Mouse (Mus musculus): ENCODE measurements around the gene 2300002M23Rik.

The 2300002M23Rik gene

GRCm38 (mm10) chr17:35567150-35567549, at the start of gene 2300002M23Rik:
Gene 2300002M23Rik, plus strand, starts transcription at chr17:35567450.
- no peak for DNase-seq (ENCODE audit: low read depth)

- DNase-seq (ENCODE audit: low read depth), result no peak
Measured at GRCm38 (mm10) chr17:35517526-35517925, 49.7 kb upstream of the 2300002M23Rik start.

- DNase-seq (ENCODE audit: low read depth), result no peak
Measured at GRCm38 (mm10) chr17:35524354-35524753, 42.9 kb upstream of the 2300002M23Rik start.

DNA sequence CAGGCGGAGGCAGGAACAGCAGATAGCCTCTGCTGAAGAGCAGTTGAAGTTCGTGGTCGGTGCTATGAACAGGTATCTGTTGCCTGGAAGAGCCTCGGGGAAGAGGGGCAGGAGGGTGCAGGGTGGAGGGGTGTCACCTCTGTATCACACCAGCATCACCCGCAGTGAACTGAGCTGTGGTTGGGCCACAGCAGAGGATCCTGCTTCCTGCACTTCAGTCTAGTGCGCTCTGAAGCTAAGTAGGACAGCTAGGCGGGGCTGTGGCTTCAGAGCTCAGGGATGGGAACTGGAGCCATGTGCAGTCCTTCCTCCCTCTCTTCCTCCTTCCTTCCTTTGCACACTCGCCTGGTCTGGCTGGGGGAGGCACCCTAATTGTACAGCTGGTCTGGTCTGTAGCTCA, 40.6 kb upstream of the 2300002M23Rik start:
- no peak for DNase-seq (ENCODE audit: low read depth)

DNA sequence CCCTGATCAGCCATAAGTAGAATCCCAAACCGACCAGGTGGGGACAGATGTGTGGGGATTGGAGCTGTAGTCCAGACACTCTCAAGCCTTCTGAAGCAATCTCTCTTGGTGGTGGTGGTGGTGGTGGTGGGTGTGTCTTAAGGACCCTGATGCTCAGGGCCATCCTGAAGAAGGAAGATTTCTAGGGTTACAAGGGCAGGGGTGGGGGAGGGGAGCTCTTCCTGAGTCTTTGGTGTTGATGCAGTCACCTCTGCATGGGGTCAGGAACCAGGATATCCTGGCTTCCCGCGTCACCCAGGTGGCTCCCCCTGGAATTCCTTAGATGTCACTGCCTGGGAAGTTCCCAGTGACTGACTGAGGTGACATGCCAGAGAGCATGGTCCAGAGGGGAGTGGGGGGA, 34.9 kb upstream of the 2300002M23Rik start:
- no peak for DNase-seq (ENCODE audit: low read depth)

GRCm38 (mm10) chr17:35532901-35533300, 34.3 kb upstream of the 2300002M23Rik start, which contains the start of gene Psors1c2:
Gene Psors1c2, plus strand, starts transcription at chr17:35533201.
- DNase-seq (ENCODE audit: low read depth), result no peak

DNA sequence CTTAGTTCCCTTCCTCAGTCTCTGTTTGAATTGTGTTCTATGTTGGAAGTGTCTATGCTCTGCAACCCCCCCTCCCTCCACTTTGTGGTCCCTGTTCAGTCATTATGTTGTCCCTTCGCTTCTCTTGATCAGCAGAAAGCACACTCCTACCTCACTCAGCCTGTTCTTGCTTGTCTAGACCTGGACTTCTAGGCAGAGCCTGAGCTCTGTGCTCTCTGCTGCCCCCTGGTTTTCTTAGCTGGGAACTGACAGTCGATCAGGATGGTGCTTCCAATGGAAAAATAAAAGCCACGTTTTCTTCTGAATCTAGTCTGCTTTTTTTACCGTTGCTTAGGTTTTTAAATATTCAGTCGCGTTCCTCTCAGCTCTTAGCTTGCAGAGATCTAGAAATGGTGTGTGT, 32.9 kb upstream of the 2300002M23Rik start:
- DNase-seq (ENCODE audit: low read depth), result peak; percentile 85

DNA sequence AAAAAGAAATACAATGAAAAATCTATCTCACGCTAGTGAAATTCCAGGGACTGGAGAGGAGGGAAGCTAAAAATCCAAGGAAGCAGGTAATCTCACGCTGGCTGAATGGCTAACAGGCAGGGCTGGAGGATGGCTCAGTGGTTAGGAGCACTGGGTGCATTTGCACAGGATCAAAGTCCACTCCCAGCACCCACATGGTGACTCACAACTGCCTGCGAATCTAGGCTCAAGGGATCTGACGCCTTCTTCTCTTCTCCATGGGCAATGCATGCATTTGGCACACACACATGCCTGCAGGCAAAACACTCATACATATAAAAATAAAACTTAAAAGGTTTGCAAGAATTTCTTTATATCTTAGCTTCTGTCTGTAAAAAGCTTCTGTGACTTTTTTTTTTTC, 29.8 kb upstream of the 2300002M23Rik start:
- DNase-seq (ENCODE audit: low read depth), result no peak

DNA sequence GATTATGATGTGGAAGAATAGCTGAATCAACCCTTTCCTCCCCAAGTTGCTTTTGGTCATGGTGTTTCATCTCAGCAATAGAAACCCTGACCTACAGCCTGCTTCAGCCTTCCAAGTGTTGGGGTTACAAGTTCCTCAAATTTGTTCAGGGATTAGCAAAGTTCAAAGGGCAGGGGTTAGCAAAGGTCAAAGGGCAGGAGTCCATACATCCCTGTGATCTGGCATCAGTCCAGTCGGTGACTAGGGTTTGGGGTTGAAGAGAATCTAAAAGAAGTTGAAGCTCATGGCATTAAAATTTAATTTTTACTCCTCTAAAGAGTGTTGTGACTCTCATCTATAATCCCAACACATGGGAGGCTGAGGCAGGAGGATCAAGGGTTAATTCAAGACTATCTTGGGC, 28.8 kb upstream of the 2300002M23Rik start:
- DNase-seq (ENCODE audit: low read depth), result no peak

DNA sequence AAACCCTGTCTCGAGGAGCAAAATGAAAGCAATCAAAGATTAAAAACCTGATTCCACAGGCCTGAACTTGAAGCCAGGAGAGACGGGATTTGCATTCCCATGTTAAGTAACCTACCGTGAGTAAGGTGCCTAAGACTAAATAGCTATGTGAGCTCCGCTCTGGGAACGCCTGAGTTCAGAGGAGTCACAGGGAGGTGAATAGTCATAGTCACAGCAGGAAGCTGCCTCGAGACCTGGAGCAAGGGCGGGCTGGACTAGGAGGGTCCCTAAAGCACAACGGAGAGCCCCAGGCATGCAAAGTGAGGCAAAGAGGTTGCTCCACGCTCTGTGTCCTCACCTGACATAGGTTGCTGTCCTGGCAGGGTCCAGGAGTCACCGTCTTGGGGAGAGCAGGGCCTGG, 27.7 kb upstream of the 2300002M23Rik start:
- DNase-seq (ENCODE audit: low read depth), result no peak

DNA sequence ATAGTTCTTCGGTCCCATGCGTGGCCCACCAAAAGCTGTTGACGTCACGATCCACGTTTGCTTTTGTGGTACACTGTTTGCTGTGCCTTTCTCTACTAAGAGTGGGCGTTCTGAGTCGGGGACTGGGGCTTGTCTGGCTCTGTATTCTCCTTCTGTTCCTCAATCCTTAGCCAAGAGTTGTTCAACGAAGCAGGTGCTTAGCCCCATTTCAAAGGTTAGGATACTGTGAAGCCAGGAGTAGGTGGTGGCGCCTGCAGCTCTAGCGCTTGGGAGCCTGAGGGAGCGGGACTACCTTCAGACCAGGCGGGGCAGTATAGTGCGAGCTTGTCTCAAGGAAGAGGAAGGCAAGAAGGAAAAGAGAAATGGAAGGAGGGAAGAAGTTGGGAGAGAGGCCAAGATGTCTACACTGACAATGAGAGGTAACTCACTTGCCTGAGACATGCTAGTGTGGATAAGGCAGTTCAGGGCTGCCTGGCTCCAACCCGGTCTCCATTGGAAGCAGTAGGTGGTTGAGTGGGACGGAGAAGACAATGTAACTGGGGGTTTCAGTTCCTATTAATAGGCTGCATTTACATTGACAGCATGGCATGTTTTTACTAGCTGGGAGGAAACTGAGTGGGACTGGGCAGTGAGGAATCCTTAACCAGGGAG, 24.4 kb upstream of the 2300002M23Rik start:
- DNase-seq (ENCODE audit: low read depth), result no peak

GRCm38 (mm10) chr17:35543412-35543861, 23.8 kb upstream of the 2300002M23Rik start:
- no peak for DNase-seq (ENCODE audit: low read depth)

DNA sequence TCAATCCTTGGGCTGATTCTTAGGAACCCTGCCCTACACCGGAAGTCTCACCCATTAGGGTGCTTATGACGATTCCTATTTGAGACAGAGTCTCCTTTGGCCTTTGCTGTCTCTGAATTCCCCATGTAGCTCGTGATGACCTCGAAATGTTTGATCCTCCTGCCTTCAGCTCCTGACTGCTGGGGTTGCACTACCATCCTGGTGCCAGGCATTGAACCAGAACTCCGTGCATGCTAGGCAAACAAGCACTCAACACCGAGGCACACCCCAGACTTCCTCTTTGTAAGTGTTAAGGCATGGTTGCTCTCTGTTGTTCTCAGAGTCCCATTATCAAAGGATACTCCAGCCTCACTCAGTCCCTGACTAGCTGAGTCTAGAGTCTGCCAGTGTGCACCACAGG, 23.2 kb upstream of the 2300002M23Rik start:
- DNase-seq (ENCODE audit: low read depth), result no peak

DNA sequence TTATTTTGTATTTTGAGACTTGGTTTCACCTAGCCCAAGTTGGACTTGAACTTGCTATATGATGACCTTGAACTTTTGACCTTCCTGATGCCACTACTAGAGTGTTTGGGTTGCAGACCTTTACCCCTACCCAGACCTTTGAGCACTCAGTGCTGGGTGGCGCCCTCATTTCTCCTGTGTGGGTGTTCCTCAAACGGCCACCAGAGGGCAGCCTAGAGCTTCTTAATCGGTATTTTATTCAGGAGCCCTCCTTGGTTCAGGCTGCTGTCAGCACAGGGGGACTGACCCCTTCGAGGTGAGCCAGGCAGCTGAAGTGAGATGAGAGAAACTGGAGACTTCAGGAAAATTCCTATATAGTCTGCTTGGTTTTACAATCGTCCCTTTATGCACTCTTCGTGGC, 22.6 kb upstream of the 2300002M23Rik start:
- DNase-seq (ENCODE audit: low read depth), result peak; percentile 73

- DNase-seq (ENCODE audit: low read depth), result no peak
Measured at GRCm38 (mm10) chr17:35547465-35547864, 19.8 kb upstream of the 2300002M23Rik start.

DNA sequence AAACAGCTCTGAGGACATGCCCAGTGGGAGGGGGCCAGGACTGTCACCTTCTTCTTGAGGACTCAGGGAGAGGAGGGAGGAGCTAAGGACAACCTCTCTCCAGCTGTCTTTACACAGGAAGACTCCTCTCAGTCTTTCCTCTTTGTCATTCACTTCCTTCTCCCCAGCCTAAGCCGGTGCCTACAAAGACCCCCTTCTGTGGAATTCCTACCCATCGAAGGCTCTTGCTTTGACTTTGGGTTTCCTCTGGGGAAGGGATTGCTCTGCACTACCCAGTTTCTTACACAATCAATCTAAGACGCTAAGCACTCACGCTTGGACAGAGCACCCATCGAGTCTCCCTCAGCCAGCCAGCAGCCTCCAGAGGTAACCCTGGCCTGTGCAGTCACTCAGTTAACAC, 18.6 kb upstream of the 2300002M23Rik start:
- DNase-seq (ENCODE audit: low read depth), result no peak

DNA sequence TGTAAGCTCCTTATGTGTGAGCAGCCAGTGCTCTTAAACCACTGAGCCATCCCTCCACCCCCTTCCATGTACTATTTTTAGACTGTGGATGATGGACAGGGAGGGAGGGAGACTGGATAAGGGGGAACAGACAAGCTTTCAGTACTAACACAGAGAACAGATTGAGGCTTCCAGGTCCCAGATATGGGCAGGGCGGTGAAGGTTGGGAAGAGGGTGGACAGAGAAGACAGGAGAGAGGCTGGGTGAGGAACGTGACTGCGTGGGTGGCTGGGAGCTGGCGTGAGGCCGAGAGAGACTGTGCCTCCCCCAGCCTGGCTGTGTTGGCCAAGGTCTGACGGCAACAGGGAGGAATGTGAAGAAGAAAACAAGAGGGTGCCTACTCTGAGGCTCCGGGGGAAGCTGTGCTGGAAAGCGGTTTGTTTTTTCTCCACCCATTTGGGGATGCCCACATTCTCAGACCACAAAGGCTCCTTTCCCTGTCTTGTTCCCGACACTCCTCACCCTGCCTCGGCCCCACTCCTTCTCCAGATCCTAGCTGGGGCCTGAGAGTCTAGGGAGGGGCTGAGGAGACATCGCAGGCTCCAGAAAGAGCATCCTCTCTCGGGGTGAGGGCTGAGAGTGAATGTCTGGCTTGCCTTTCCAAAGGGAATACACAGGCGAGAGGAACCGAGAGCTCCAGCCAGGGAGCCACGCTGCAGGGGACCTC, 17.7 kb upstream of the 2300002M23Rik start:
- no peak for DNase-seq (ENCODE audit: low read depth)

- no peak for DNase-seq (ENCODE audit: low read depth)
Measured at GRCm38 (mm10) chr17:35550143-35550494, 17.1 kb upstream of the 2300002M23Rik start.

DNA sequence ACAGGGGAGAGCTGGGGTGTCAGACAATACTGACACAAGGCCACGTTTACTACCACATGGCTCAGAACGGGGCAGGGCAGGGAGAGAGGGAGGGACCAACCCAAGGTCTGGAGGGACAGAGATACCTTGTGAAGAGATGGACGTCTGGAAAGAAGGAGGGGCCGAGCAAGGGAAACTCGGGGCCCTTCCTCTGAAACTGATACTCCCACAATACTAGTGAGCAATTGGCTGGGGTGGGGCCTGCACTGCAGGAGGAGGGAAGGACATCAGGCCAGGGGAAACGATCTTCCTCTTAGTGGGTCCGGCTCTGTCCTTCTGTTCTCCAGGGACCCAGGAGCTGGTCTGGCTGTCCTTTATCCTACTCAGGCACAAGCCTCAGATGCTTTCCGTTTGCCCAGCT, 16.4 kb upstream of the 2300002M23Rik start:
- no peak for DNase-seq (ENCODE audit: low read depth)

GRCm38 (mm10) chr17:35551881-35552414, 15.3 kb upstream of the 2300002M23Rik start, which contains the start of gene Cdsn:
Gene Cdsn, plus strand, starts transcription at chr17:35552128.
- DNase-seq (ENCODE audit: low read depth), result no peak

DNA sequence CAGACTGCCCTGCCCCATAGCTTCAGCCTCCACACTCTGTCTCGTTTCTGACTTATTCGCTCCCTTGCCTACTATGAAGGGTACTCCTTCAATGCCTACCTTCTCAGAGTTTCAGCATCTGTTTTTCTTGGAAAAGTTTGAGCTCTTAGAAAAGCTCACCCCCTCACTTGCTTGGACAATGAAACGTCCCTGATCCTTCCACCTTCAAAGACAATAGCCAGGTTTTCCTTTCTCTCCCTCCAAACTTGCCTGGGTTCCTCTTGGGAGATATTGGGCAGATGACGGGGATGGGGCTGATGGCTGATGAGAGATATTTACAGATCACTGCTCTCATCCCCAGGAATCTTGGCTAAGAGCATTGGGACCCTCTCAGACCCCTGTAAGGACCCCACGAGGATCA, 12.9 kb upstream of the 2300002M23Rik start:
- no peak for DNase-seq (ENCODE audit: low read depth)

GRCm38 (mm10) chr17:35554761-35555397, 12.4 kb upstream of the 2300002M23Rik start:
- no peak for DNase-seq (ENCODE audit: low read depth)

Measured in induced T-regulatory cell, adult 2 months (primary cell).